Mouse (Mus musculus) lung, postnatal 0 days (tissue): ENCODE data around the gene Cyp20a1. TPM values are rescaled to one million over a fixed set of nuclear protein-coding genes. Genes with fewer than 3 reads are reported as not detected.

Experiments
- ATAC-seq: fragments of 200-750 bp; cut with Nextera tagmentation; 2 replicates; pipeline ENCODE4 v1.8.0; 2017; ENCODE audit warnings: moderate library complexity
- DNase-seq: peaks from one replicate; pipeline ENCODE4 v3.0.0-alpha.2; 2016; ENCODE audit warnings: low spot score
- H3K27ac ChIP-seq: fragments of 300-500 bp; sonication (generic); 2 replicates; pipeline ENCODE4 v1.5.1; 2014; ENCODE audit warnings: antibody characterized with exemption, mild to moderate bottlenecking, low read length, mixed read lengths
- H3K27me3 ChIP-seq: fragments of 300-500 bp; sonication (generic); replicated peaks from 2 replicates; pipeline ENCODE4 v1.6.1; 2014; ENCODE audit warnings: low read length, mixed read lengths; ENCODE audit not compliant: insufficient read depth
- H3K36me3 ChIP-seq: fragments of 300-500 bp; sonication (generic); 2 replicates; pipeline ENCODE4 v1.6.1; 2014; ENCODE audit warnings: low read length, mixed read lengths; ENCODE audit not compliant: insufficient read depth
- H3K4me1 ChIP-seq: fragments of 300-500 bp; sonication (generic); 2 replicates; pipeline ENCODE4 v1.6.1; 2014; ENCODE audit warnings: antibody characterized with exemption, low read depth, low read length, mixed read lengths; ENCODE audit not compliant: insufficient read depth
- H3K4me2 ChIP-seq: fragments of 300-500 bp; sonication (generic); replicated peaks from 2 replicates; pipeline ENCODE4 v1.6.1; 2014; ENCODE audit warnings: low read depth, mild to moderate bottlenecking, low read length, moderate library complexity, mixed read lengths
- H3K4me3 ChIP-seq: fragments of 300-500 bp; sonication (generic); 2 replicates; pipeline ENCODE4 v1.5.1; 2014; ENCODE audit warnings: low read depth, low read length
- H3K9ac ChIP-seq: fragments of 300-500 bp; sonication (generic); replicated peaks from 2 replicates; pipeline ENCODE4 v1.6.1; 2014; ENCODE audit warnings: low read depth, mild to moderate bottlenecking
- H3K9me3 ChIP-seq: fragments of 300-500 bp; sonication (generic); 2 replicates; pipeline ENCODE4 v1.6.1; 2016; ENCODE audit warnings: low read length, mixed read lengths
- CTCF ChIP-seq: IDR thresholded peaks from 2 replicates; pipeline ENCODE4 v1.5.1; 2016; ENCODE audit warnings: antibody characterized with exemption, mild to moderate bottlenecking
- EP300 ChIP-seq: IDR thresholded peaks from 2 replicates; pipeline ENCODE4 v1.6.1; 2016; ENCODE audit warnings: antibody characterized with exemption, mild to moderate bottlenecking, control low read depth
- WGBS: fragments of 180-500 bp; shearing (Covaris S2); extraction: QIAGEN DNeasy Blood & Tissue Kit; methylation state at CpG from one replicate; pipeline ENCODE4 v1.1.7; 2014; 5-methylcytosine and 5-hydroxymethylcytosine counted together
- polyA plus RNA-seq: library from polyadenylated mRNA; unstranded; fragments of >200 nt; fragmentation: Nextera tagmentation; extraction: Ambion mirVana; gene quantifications from 2 replicates; pipeline ENCODE4 v1.2.1, GENCODE M21; 2015

The Cyp20a1 gene
- polyA plus RNA-seq = 15.8 and 16.8 TPM in 2 replicates

- ATAC-seq = peak; percentile 98
- Histone ChIP-seq H3K9me3 (no peaks in the 10 kb centered on the region), H3K4me1 (peaks cover 4% of the 10 kb centered on the region; the same call in 1 of the 2 replicates), H3K27me3 (no peaks in the 10 kb centered on the region), H3K9ac (peak within 1 kb of the TSS; percentile 50), H3K4me2 (peak within 1 kb of the TSS; percentile 59), H3K36me3 (no peaks in the 10 kb centered on the region; the same call in 1 of the 2 replicates), H3K27ac (peak within 1 kb of the TSS; percentile 93), H3K4me3 (peak within 1 kb of the TSS; percentile 61)
- DNase-seq = peak; percentile 94
- TF ChIP-seq EP300 (no peak), CTCF (peak; percentile 18; the same call in 1 of the 2 replicates)
- WGBS = 1% methylated on average over 57 of the region's 60 CpGs
Measured at GRCm38 (mm10) chr1:60342808-60343629, at the start of gene Cyp20a1. Cyp20a1 (plus strand) TSS chr1:60343323.

- TF ChIP-seq CTCF (no peak), EP300 (no peak)
- H3K36me3 ChIP-seq = peaks cover 30% of the 10 kb centered on the region
- no peaks in the 10 kb centered on the region for H3K27me3 ChIP-seq
- WGBS = 64% methylated on average over 1 of the region's 1 CpGs
- no peaks in the 10 kb centered on the region for H3K9me3 ChIP-seq
- H3K4me2 ChIP-seq = no peak overlapping the region
- H3K27ac ChIP-seq = no peak overlapping the region
- H3K9ac ChIP-seq = no peak overlapping the region
- no peak for DNase-seq
- no peak overlapping the region for H3K4me3 ChIP-seq
- H3K4me1 ChIP-seq = no peaks in the 10 kb centered on the region
- ATAC-seq = no peak
Measured at GRCm38 (mm10) chr1:60293921-60294320, 49.2 kb upstream of the Cyp20a1 start.

- Histone ChIP-seq H3K9ac (peak overlapping the region; percentile 50), H3K4me3 (peak overlapping the region; percentile 61), H3K4me2 (peak overlapping the region; percentile 59), H3K27me3 (no peaks in the 10 kb centered on the region), H3K27ac (peak overlapping the region; percentile 93), H3K36me3 (no peaks in the 10 kb centered on the region; the same call in 1 of the 2 replicates), H3K9me3 (no peaks in the 10 kb centered on the region), H3K4me1 (peaks cover 4% of the 10 kb centered on the region; the same call in 1 of the 2 replicates)
- DNase-seq = no peak
- WGBS = 6% methylated on average over 14 of the region's 14 CpGs
- peak; percentile 2; the same call in 1 of the 2 replicates for ATAC-seq
- no peak for TF ChIP-seq CTCF
- no peak for TF ChIP-seq EP300
Measured at GRCm38 (mm10) chr1:60343630-60344455, 720 bp downstream of the Cyp20a1 start.

GRCm38 (mm10) chr1:60344670-60345069 is 1.5 kb downstream of the Cyp20a1 start:
- no peak for TF ChIP-seq EP300
- TF ChIP-seq CTCF = no peak
- Histone ChIP-seq H3K36me3 (no peaks in the 10 kb centered on the region), H3K9me3 (no peaks in the 10 kb centered on the region), H3K27me3 (no peaks in the 10 kb centered on the region), H3K27ac (no peak overlapping the region), H3K4me1 (peaks cover 4% of the 10 kb centered on the region; the same call in 1 of the 2 replicates), H3K9ac (no peak overlapping the region), H3K4me2 (no peak overlapping the region), H3K4me3 (no peak overlapping the region)
- 59% methylated on average over 6 of the region's 6 CpGs for WGBS
- no peak for DNase-seq
- no peak for ATAC-seq

- WGBS = 26% methylated on average over 2 of the region's 2 CpGs
- Histone ChIP-seq H3K4me2 (no peak overlapping the region), H3K36me3 (no peaks in the 10 kb centered on the region), H3K27me3 (no peaks in the 10 kb centered on the region), H3K9me3 (no peaks in the 10 kb centered on the region), H3K27ac (0 out of 2 replicates have a peak overlapping the region, but pooled peaks have one; percentile 6), H3K4me3 (no peak overlapping the region), H3K9ac (no peak overlapping the region), H3K4me1 (peaks cover 4% of the 10 kb centered on the region; the same call in 1 of the 2 replicates)
- DNase-seq (peak; percentile 35), ATAC-seq (no peak)
- no peak for TF ChIP-seq EP300
- TF ChIP-seq CTCF = no peak
Measured at GRCm38 (mm10) chr1:60345712-60346111, 2.6 kb downstream of the Cyp20a1 start.

GRCm38 (mm10) chr1:60352786-60353185 is 9.7 kb downstream of the Cyp20a1 start:
- no peak overlapping the region for H3K9ac ChIP-seq
- no peak overlapping the region for H3K4me3 ChIP-seq
- ATAC-seq = no peak
- no peak overlapping the region for H3K4me2 ChIP-seq
- no peaks in the 10 kb centered on the region; the same call in 1 of the 2 replicates for H3K36me3 ChIP-seq
- no peaks in the 10 kb centered on the region for H3K9me3 ChIP-seq
- DNase-seq = no peak
- no peaks in the 10 kb centered on the region for H3K4me1 ChIP-seq
- TF ChIP-seq CTCF (no peak), EP300 (no peak)
- H3K27ac ChIP-seq = no peak overlapping the region
- no peaks in the 10 kb centered on the region for H3K27me3 ChIP-seq
- 76% methylated on average over 5 of the region's 5 CpGs for WGBS
